Mouse (Mus musculus) erythroid progenitor cell, adult 5-6 weeks (primary cell): ENCODE measurements around the gene Olfr473. TPM values are rescaled to one million over a fixed set of nuclear protein-coding genes. Genes with fewer than 3 reads are reported as not detected.
"Not testable (repeated sequence)": the region's sequence is repeated elsewhere in the genome, so short reads cannot be mapped to it uniquely, and the experiment has no call there.

Experiments used
- ATAC-seq: replicated peaks from 2 replicates; pipeline ENCODE4 v1.8.0; 2016; ENCODE audit warnings: moderate number of reproducible peaks, mild to moderate bottlenecking, moderate TSS enrichment, inconsistent platforms; ENCODE audit not compliant: poor library complexity, low FRiP score, severe bottlenecking
- total RNA-seq, 2 experiments: library from RNA; stranded (forward) in 1 of 2; stranded (reverse) in 1 of 2; fragments of 150-400 nt in 1 of 2; fragments of 186-747, 209-891 nt in 1 of 2; gene quantifications; 2 replicates each; pipeline versions ENCODE4 v1.2.3 to v1.2.4; 2015 to 2017; ENCODE audit warnings: low replicate concordance in 2 of 2

Olfr473 gene
- total RNA-seq (2015; ENCODE audit: low replicate concordance) (not detected in 2 replicates), total RNA-seq (2017; ENCODE audit: low replicate concordance) (not detected in 2 replicates)

GRCm38 (mm10) chr7:107930146-107930545 lies at the start of gene Olfr473:
Gene Olfr473 (plus strand): TSS chr7:107930446.
- ATAC-seq: no peak

DNA sequence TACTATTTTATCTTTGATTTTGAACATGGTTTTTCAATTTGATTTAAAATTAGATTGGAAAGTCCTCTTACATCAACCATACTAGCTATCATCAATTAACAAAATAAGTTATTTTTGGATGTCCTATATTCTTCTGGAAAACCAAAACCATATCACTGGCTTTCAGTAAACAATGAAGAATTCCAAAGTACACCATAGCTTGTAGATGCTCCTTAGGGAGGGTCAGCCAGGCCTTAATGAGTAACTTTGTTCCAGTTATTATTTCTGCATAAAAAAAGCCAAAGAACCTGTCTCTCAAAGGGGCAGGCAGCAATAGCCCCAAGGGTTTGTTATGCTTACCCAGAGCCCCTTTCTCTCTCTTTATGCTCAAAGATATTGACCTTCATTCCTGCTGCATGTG lies 32.6 kb upstream of the Olfr473 start, which contains the start of gene Olfr472:
Olfr472 (plus strand) TSS at position 301 of the 400 bp plus-strand sequence.
- no peak for ATAC-seq

GRCm38 (mm10) chr7:107952539-107952938 lies 22.3 kb downstream of the Olfr473 start:
- ATAC-seq: not testable (repeated sequence)

DNA sequence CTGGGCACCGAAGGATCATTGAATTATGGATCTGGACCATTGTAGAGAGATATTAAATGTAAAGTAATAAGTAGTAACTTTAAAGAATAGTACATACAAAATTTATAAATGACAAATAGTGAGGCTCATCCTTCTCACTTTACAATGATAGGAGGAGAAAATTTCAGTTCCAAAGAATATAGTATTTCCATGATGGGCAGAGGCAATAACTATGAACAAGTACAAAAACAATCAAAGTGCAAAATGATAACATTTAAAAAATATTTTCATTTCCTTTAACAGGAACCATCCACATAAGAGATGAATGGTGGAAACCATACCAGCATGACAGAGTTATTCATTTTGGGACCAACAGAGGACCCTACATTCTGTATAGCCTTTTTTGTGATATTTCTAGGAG lies 24.1 kb downstream of the Olfr473 start, which contains the start of gene Olfr474:
Olfr474 (plus strand) TSS at position 301 of the 400 bp plus-strand sequence.
- ATAC-seq: no peak

GRCm38 (mm10) chr7:107964503-107964902 lies 34.3 kb downstream of the Olfr473 start, which contains the start of gene Olfr476:
Gene Olfr476 (plus strand): TSS chr7:107964803.
- ATAC-seq: no peak

Other genes with a start within 250 kb of the Olfr473 start
- gene Cyb5r2, start 172.4 kb upstream of the Olfr473 start, total RNA-seq (2015; ENCODE audit: low replicate concordance): not detected in 2 replicates
- gene Cyb5r2, start 172.4 kb upstream of the Olfr473 start, total RNA-seq (2017; ENCODE audit: low replicate concordance): not detected in 2 replicates
- gene Ovch2, start 129.2 kb upstream of the Olfr473 start, total RNA-seq (2015; ENCODE audit: low replicate concordance): not detected in 2 replicates
- not detected in 2 replicates for gene Ovch2, start 129.2 kb upstream of the Olfr473 start, total RNA-seq (2017; ENCODE audit: low replicate concordance)
- not detected in 2 replicates for gene Olfr467, start 118.2 kb upstream of the Olfr473 start, total RNA-seq (2015; ENCODE audit: low replicate concordance)
- gene Olfr467, start 118.2 kb upstream of the Olfr473 start, total RNA-seq (2017; ENCODE audit: low replicate concordance): not detected in 2 replicates
- not detected in 2 replicates for gene Olfr469, start 104.9 kb upstream of the Olfr473 start, total RNA-seq (2015; ENCODE audit: low replicate concordance)
- gene Olfr469, start 104.9 kb upstream of the Olfr473 start, total RNA-seq (2017; ENCODE audit: low replicate concordance): not detected in 2 replicates
- gene Olfr470, start 83.0 kb upstream of the Olfr473 start, total RNA-seq (2015; ENCODE audit: low replicate concordance): not detected in 2 replicates
- not detected in 2 replicates for gene Olfr470, start 83.0 kb upstream of the Olfr473 start, total RNA-seq (2017; ENCODE audit: low replicate concordance)
- not detected in 2 replicates for gene Olfr472, start 32.5 kb upstream of the Olfr473 start, total RNA-seq (2015; ENCODE audit: low replicate concordance)
- not detected in 2 replicates for gene Olfr472, start 32.5 kb upstream of the Olfr473 start, total RNA-seq (2017; ENCODE audit: low replicate concordance)
- not detected in 2 replicates for gene Olfr474, start 24.2 kb downstream of the Olfr473 start, total RNA-seq (2015; ENCODE audit: low replicate concordance)
- not detected in 2 replicates for gene Olfr474, start 24.2 kb downstream of the Olfr473 start, total RNA-seq (2017; ENCODE audit: low replicate concordance)
- not detected in 2 replicates for gene Olfr476, start 34.4 kb downstream of the Olfr473 start, total RNA-seq (2015; ENCODE audit: low replicate concordance)
- not detected in 2 replicates for gene Olfr476, start 34.4 kb downstream of the Olfr473 start, total RNA-seq (2017; ENCODE audit: low replicate concordance)
- gene Olfr477, start 56.2 kb downstream of the Olfr473 start, total RNA-seq (2015; ENCODE audit: low replicate concordance): not detected in 2 replicates
- not detected in 2 replicates for gene Olfr477, start 56.2 kb downstream of the Olfr473 start, total RNA-seq (2017; ENCODE audit: low replicate concordance)
- gene Olfr478, start 103.5 kb downstream of the Olfr473 start, total RNA-seq (2015; ENCODE audit: low replicate concordance): not detected in 2 replicates
- gene Olfr478, start 103.5 kb downstream of the Olfr473 start, total RNA-seq (2017; ENCODE audit: low replicate concordance): not detected in 2 replicates
- not detected in 2 replicates for gene Olfr479, start 120.2 kb downstream of the Olfr473 start, total RNA-seq (2015; ENCODE audit: low replicate concordance)
- not detected in 2 replicates for gene Olfr479, start 120.2 kb downstream of the Olfr473 start, total RNA-seq (2017; ENCODE audit: low replicate concordance)
- gene Olfr480, start 136.9 kb downstream of the Olfr473 start, total RNA-seq (2015; ENCODE audit: low replicate concordance): not detected in 2 replicates
- gene Olfr480, start 136.9 kb downstream of the Olfr473 start, total RNA-seq (2017; ENCODE audit: low replicate concordance): not detected in 2 replicates
- gene Olfr481, start 149.4 kb downstream of the Olfr473 start, total RNA-seq (2015; ENCODE audit: low replicate concordance): not detected in 2 replicates
- not detected in 2 replicates for gene Olfr481, start 149.4 kb downstream of the Olfr473 start, total RNA-seq (2017; ENCODE audit: low replicate concordance)
- gene Olfr482, start 167.1 kb downstream of the Olfr473 start, total RNA-seq (2015; ENCODE audit: low replicate concordance): not detected in 2 replicates
- gene Olfr482, start 167.1 kb downstream of the Olfr473 start, total RNA-seq (2017; ENCODE audit: low replicate concordance): not detected in 2 replicates
- gene Olfr483, start 170.4 kb downstream of the Olfr473 start, total RNA-seq (2015; ENCODE audit: low replicate concordance): not detected in 2 replicates
- gene Olfr483, start 170.4 kb downstream of the Olfr473 start, total RNA-seq (2017; ENCODE audit: low replicate concordance): not detected in 2 replicates
- gene Olfr484, start 197.0 kb downstream of the Olfr473 start, total RNA-seq (2015; ENCODE audit: low replicate concordance): not detected in 2 replicates
- gene Olfr484, start 197.0 kb downstream of the Olfr473 start, total RNA-seq (2017; ENCODE audit: low replicate concordance): not detected in 2 replicates
- not detected in 2 replicates for gene Olfr485, start 229.4 kb downstream of the Olfr473 start, total RNA-seq (2015; ENCODE audit: low replicate concordance)
- gene Olfr485, start 229.4 kb downstream of the Olfr473 start, total RNA-seq (2017; ENCODE audit: low replicate concordance): not detected in 2 replicates
- gene Olfr486, start 242.3 kb downstream of the Olfr473 start, total RNA-seq (2015; ENCODE audit: low replicate concordance): not detected in 2 replicates
- gene Olfr486, start 242.3 kb downstream of the Olfr473 start, total RNA-seq (2017; ENCODE audit: low replicate concordance): not detected in 2 replicates